Mouse (Mus musculus): ENCODE data around the gene Rps6ka2.

DNA sequence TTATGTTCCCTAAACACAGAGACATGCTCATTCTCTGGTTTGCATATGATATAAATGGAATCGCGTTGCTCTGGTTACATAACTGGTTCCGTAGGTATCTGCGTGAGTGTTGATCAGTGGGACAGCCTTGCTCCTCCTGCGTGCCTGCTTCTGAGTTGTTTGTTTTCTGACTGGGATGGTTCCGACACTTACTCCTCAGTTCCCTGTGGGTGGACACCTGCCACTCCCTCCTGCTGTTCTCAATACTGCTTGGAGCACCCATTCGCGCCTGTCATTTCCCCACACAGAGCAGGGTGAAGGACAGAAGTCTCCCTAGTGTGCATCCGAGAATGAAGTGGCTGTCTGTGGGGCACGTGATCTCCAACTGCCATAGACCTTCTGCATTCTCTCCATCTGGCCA, 20.1 kb downstream of the Rps6ka2 start:
- TF ChIP-seq CTCF (IDR thresholded peaks at IDR 0.05; ENCODE audit: extremely low read depth, insufficient read length, insufficient replicate concordance, low read depth, low read length) (no peak), POLR2A (IDR thresholded peaks at IDR 0.05; ENCODE audit: low read depth, low read length) (no peak)

Data from small intestine, adult 2 months (tissue).